Mouse (Mus musculus) left cerebral cortex, postnatal 25 days (tissue): ENCODE data around the gene 9930021J03Rik. TPM values are rescaled to one million over a fixed set of nuclear protein-coding genes. Genes with fewer than 3 reads are reported as not detected.

ENCODE experiments used
- DNase-seq, 2 experiments: peaks; one replicate each; pipeline ENCODE4 v3.0.0; 2022; ENCODE audit warnings: low spot score in 2 of 2, mixed read lengths in 1 of 2
- intact Hi-C: fragments of 180-260 bp; cut with DNase I; formaldehyde crosslinking; loops from one replicate; pipeline ENCODE4 v1.15.1; 2025
- total RNA-seq, 2 experiments: library from RNA; stranded (reverse); gene quantifications; 2 replicates each; pipeline ENCODE4 v1.2.3; 2021

Gene 9930021J03Rik
- total RNA-seq, 2 experiments from 2014 or later = 34.0 to 35.0 TPM

GRCm38 (mm10) chr19:29704436-29704835, 101.4 kb downstream of the 9930021J03Rik start:
- DNase-seq = no peak
- intact Hi-C loops = no loop called here

GRCm38 (mm10) chr19:29701707-29702106, 104.1 kb downstream of the 9930021J03Rik start:
- intact Hi-C loops = loop anchor here (2.0 kb wide), 1 partner anchor 19 kb away; no protein-coding TSS in a partner anchor
- DNase-seq = peak in 1 of 2 experiments; percentile 72

- intact Hi-C loops = loop anchor here (2.0 kb wide), 1 partner anchor 37 kb away; no protein-coding TSS in a partner anchor
- peak in 1 of 2 experiments; percentile 48 for DNase-seq
Observed at GRCm38 (mm10) chr19:29697245-29697874, 108.4 kb downstream of the 9930021J03Rik start, which contains the start of gene Mlana. Gene Mlana, plus strand, starts transcription at chr19:29697824.

GRCm38 (mm10) chr19:29696840-29697239, 108.9 kb downstream of the 9930021J03Rik start:
- intact Hi-C loops = loop anchor here (2.0 kb wide), 1 partner anchor 36 kb away; no protein-coding TSS in a partner anchor
- DNase-seq = no peak

- intact Hi-C loops = loop anchor here (2.0 kb wide), 1 partner anchor 36 kb away; no protein-coding TSS in a partner anchor
- DNase-seq = peak in 1 of 2 experiments; percentile 78
Observed at GRCm38 (mm10) chr19:29696309-29696708, 109.5 kb downstream of the 9930021J03Rik start.

GRCm38 (mm10) chr19:29695071-29695470, 110.7 kb downstream of the 9930021J03Rik start:
- no peak for DNase-seq
- intact Hi-C loops = no loop called here

- intact Hi-C loops = loop anchor here (1.0 to 5.0 kb wide), 5 partner anchors 19 to 523 kb away; no protein-coding TSS in a partner anchor
- peak; percentile 85 to 89 for DNase-seq
Observed at GRCm38 (mm10) chr19:29683844-29684540, 121.8 kb downstream of the 9930021J03Rik start.

GRCm38 (mm10) chr19:29680182-29681152, 125.3 kb downstream of the 9930021J03Rik start:
- no peak for DNase-seq
- intact Hi-C loops = loop anchor here (5.0 kb wide), 3 partner anchors 297 to 527 kb away; no protein-coding TSS in a partner anchor

- intact Hi-C loops = no loop called here
- DNase-seq = no peak
Observed at GRCm38 (mm10) chr19:29678181-29678778, 127.5 kb downstream of the 9930021J03Rik start.

GRCm38 (mm10) chr19:29676479-29677193, 129.2 kb downstream of the 9930021J03Rik start:
- intact Hi-C loops = no loop called here
- DNase-seq = no peak

- intact Hi-C loops = no loop called here
- no peak for DNase-seq
Observed at GRCm38 (mm10) chr19:29675562-29676078, 130.2 kb downstream of the 9930021J03Rik start.

GRCm38 (mm10) chr19:29674946-29675345, 130.8 kb downstream of the 9930021J03Rik start:
- DNase-seq = no peak
- intact Hi-C loops = no loop called here

- intact Hi-C loops = no loop called here
- DNase-seq = no peak
Observed at GRCm38 (mm10) chr19:29672660-29673059, 133.1 kb downstream of the 9930021J03Rik start.

- no peak for DNase-seq
- intact Hi-C loops = no loop called here
Observed at GRCm38 (mm10) chr19:29671160-29671559, 134.6 kb downstream of the 9930021J03Rik start.

- peak in 1 of 2 experiments; percentile 58 for DNase-seq
- intact Hi-C loops = no loop called here
Observed at GRCm38 (mm10) chr19:29670247-29670646, 135.5 kb downstream of the 9930021J03Rik start.

- intact Hi-C loops = no loop called here
- DNase-seq = no peak
Observed at GRCm38 (mm10) chr19:29668135-29668534, 137.7 kb downstream of the 9930021J03Rik start.

GRCm38 (mm10) chr19:29666965-29667594, 138.7 kb downstream of the 9930021J03Rik start:
- intact Hi-C loops = no loop called here
- DNase-seq = no peak

- DNase-seq = no peak
- intact Hi-C loops = no loop called here
Observed at GRCm38 (mm10) chr19:29666164-29666563, 139.6 kb downstream of the 9930021J03Rik start.
